Mouse (Mus musculus) left cerebral cortex, postnatal 25 days (tissue): Measurements from ENCODE around the gene Med29. TPM values are rescaled to one million over a fixed set of nuclear protein-coding genes. Genes with fewer than 3 reads are reported as not detected.
"Not testable (repeated sequence)": the region's sequence is repeated elsewhere in the genome, so short reads cannot be mapped to it uniquely, and the experiment has no call there.

Experiments used
- DNase-seq, 2 experiments: peaks; one replicate each; pipeline ENCODE4 v3.0.0; 2022; ENCODE audit warnings: low spot score in 2 of 2, mixed read lengths in 1 of 2
- intact Hi-C: fragments of 180-260 bp; cut with DNase I; formaldehyde crosslinking; loops from one replicate; pipeline ENCODE4 v1.15.1; 2025
- total RNA-seq, 2 experiments: library from RNA; stranded (reverse); gene quantifications; 2 replicates each; pipeline ENCODE4 v1.2.3; 2021

Med29 gene
- total RNA-seq, 2 experiments from 2014 or later: 19.0 to 22.2 TPM

GRCm38 (mm10) chr7:28401030-28401429 is 8.5 kb upstream of the Med29 start:
- intact Hi-C loops: no loop called here
- no peak for DNase-seq

- intact Hi-C loops: no loop called here
- no peak for DNase-seq
Measured at GRCm38 (mm10) chr7:28398696-28399340, 6.3 kb upstream of the Med29 start.

GRCm38 (mm10) chr7:28398000-28398399 is 5.5 kb upstream of the Med29 start:
- peak; percentile 20 to 45 for DNase-seq
- intact Hi-C loops: no loop called here

- DNase-seq: no peak
- intact Hi-C loops: no loop called here
Measured at GRCm38 (mm10) chr7:28395425-28395824, 2.9 kb upstream of the Med29 start.

GRCm38 (mm10) chr7:28393272-28393951 is 904 bp upstream of the Med29 start:
- intact Hi-C loops: no loop called here
- DNase-seq: no peak

GRCm38 (mm10) chr7:28390331-28390730 is 2.2 kb downstream of the Med29 start:
- no peak for DNase-seq
- intact Hi-C loops: no loop called here

- intact Hi-C loops: loop anchor here (5.0 kb wide), 1 partner anchor 75 kb away; the partner anchor contains the start of gene Timm50
Measured at GRCm38 (mm10) chr7:28387384-28387783, 5.1 kb downstream of the Med29 start.

GRCm38 (mm10) chr7:28386877-28387276 is 5.6 kb downstream of the Med29 start:
- DNase-seq: not testable (repeated sequence)
- intact Hi-C loops: loop anchor here (1.0 to 5.0 kb wide), 2 partner anchors 14 to 75 kb away; partner anchors contain the start of gene Timm50

More at GRCm38 (mm10) chr7:28387384-28387783, 5.1 kb downstream of the Med29 start:
- DNase-seq: not testable (repeated sequence)

GRCm38 (mm10) chr7:28386462-28386861 is 6.0 kb downstream of the Med29 start:
- intact Hi-C loops: loop anchor here (1.0 to 5.0 kb wide), 2 partner anchors 13 to 74 kb away; partner anchors contain the start of gene Timm50
- peak; percentile 74 to 79 for DNase-seq

GRCm38 (mm10) chr7:28386007-28386406 is 6.5 kb downstream of the Med29 start:
- intact Hi-C loops: loop anchor here (1.0 to 5.0 kb wide), 2 partner anchors 13 to 74 kb away; partner anchors contain the start of gene Timm50
- DNase-seq: peak in 1 of 2 experiments; percentile 56

GRCm38 (mm10) chr7:28385196-28385595 is 7.3 kb downstream of the Med29 start:
- intact Hi-C loops: loop anchor here (5.0 kb wide), 1 partner anchor 73 kb away; the partner anchor contains the start of gene Timm50
- DNase-seq: no peak

- DNase-seq: no peak
- intact Hi-C loops: no loop called here
Measured at GRCm38 (mm10) chr7:28384162-28384561, 8.3 kb downstream of the Med29 start.

GRCm38 (mm10) chr7:28383606-28384005 is 8.9 kb downstream of the Med29 start:
- DNase-seq: no peak
- intact Hi-C loops: no loop called here

GRCm38 (mm10) chr7:28382981-28383396 is 9.5 kb downstream of the Med29 start:
- peak; percentile 72 to 90 for DNase-seq
- intact Hi-C loops: no loop called here

- intact Hi-C loops: no loop called here
- no peak for DNase-seq
Measured at GRCm38 (mm10) chr7:28382347-28382951, 10.1 kb downstream of the Med29 start.

GRCm38 (mm10) chr7:28381938-28382337 is 10.6 kb downstream of the Med29 start:
- intact Hi-C loops: no loop called here

GRCm38 (mm10) chr7:28381017-28381790 is 11.3 kb downstream of the Med29 start:
- DNase-seq: no peak
- intact Hi-C loops: no loop called here

More at GRCm38 (mm10) chr7:28381938-28382337, 10.6 kb downstream of the Med29 start:
- peak in 1 of 2 experiments; percentile 59 for DNase-seq

GRCm38 (mm10) chr7:28380237-28381016 is 12.1 kb downstream of the Med29 start, which contains the start of gene Zfp36:
TSS of gene Zfp36 (minus strand) at chr7:28380253.
- intact Hi-C loops: no loop called here
- no peak for DNase-seq
